Mouse (Mus musculus): ENCODE measurements around the gene Rassf3.

Gene Rassf3

DNA sequence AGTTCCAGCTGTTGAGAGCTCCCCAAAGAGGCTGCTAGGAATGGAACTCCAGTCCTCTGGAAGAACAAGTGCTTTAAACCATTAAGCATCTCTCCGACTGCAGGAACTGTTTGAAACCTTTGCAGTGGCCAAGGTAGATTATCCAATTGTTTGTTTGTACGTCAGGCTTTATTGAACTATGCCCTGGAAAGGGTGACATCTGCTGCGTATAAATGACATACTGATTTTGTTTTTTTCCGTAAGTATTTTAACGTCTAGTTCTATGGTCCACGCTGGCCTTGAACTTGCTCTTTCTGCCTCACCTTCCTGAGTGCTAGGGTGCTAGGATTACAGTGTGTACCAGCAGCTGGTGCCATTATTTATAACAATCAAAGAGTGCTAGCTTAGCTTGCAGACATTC lies 13.8 kb upstream of the Rassf3 start:
- no peak for DNase-seq (ENCODE audit: low spot score)

GRCm38 (mm10) chr10:121488623-121489299 lies 12.6 kb upstream of the Rassf3 start:
- DNase-seq (ENCODE audit: low spot score): no peak

DNA sequence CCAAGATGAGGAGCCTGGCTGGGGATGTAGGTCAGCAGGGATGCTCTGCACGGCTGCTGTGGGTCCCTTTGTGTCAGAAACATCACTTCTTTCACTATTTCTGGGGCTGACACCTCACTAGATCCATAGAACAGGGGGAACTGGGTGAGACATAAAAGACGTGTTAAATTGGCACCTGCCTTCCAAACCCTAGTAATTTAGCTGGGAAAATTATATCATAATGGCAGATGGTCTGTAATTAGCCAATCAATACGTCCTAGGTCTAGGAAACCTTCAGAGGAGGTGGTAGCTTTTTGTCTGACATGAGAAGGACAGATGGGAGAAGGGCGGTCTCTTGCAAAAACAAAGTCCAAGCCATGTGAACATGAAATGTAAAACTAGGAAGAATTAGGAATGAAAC lies 11.6 kb upstream of the Rassf3 start:
- no peak for DNase-seq (ENCODE audit: low spot score)

- no peak for DNase-seq (ENCODE audit: low spot score)
Observed at GRCm38 (mm10) chr10:121486350-121486749, 10.2 kb upstream of the Rassf3 start.

DNA sequence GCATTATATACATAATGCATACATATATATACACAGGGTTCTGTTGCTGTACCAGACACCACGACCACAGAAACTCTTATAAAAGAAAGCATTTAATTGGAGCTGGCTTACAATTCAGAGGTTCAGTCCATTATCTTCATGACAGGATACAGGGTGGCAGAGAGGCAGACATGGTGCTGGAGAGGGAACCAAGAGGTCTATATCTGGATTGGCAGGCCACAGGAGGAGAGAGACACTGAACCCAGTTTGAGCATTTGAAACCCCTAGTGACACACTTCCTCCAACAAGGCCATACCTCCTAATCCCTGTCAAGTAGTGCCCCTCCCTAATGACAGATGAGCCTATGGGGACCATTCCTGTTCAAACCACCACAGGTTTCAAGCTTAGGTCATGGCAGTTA lies 7.2 kb upstream of the Rassf3 start:
- no peak for DNase-seq (ENCODE audit: low spot score)

- DNase-seq (ENCODE audit: low spot score): no peak
Observed at GRCm38 (mm10) chr10:121481141-121481540, 5.0 kb upstream of the Rassf3 start.

DNA sequence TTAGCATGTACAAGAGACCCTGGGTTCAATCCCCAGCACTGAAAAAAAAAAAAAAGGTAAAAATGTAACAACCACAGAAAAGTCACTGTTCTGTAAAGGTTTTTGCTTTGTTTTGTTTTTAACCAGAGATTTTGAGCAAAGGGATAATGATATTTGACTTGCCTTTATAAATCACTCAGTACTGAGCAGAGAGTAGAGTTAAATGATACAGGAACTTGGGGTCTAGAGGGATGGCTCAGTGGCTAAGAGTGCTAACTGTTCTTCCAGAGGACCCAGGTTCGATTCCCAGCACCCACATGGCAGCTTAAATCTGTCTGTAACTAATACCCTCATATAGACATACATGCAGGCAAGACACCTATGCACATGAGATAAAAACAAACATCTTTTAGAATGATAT lies 3.8 kb upstream of the Rassf3 start:
- no peak for DNase-seq (ENCODE audit: low spot score)

DNA sequence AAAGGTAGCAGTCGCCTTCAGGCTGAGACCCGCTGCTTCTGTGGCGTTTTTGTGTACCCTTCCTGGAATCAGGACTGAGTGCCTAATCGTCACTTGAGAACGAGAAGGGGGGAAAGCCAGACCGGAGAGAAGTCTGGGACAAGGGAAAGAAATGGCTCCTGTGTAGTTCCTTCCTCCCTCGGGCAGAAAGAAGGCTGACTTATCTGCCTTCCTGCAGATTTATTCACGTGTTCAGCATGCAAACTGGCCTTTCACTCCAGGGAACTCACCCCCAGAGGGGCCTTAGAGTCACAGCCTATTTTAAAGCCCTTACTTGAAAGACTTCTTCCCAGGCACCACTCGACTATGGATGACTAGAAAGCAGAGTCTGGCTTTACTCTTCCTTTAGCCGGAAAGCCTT lies 1.3 kb upstream of the Rassf3 start:
- DNase-seq (ENCODE audit: low spot score): no peak

DNA sequence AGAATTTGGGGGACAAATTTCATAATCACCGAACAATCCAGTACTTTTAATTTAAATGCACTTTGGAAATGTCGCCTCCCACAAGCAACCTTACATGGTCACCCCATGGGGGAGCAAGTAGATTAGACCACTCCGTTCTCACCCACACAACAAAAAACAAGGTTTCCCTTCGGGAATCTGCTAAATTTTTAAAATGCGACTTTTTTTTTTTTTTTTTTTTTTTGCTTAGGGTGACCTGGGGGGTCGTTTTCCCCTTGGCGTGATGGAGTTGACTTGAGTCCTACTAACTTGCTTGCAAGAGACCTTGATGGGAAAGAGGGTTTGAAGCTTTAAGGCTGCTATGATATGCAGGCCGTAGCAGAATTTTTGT lies 806 bp upstream of the Rassf3 start:
- DNase-seq (ENCODE audit: low spot score): no peak

- peak; percentile 67 for DNase-seq (ENCODE audit: low spot score)
Observed at GRCm38 (mm10) chr10:121475672-121476146, 438 bp downstream of the Rassf3 start.

- DNase-seq (ENCODE audit: low spot score): no peak
Observed at GRCm38 (mm10) chr10:121475101-121475671, 961 bp downstream of the Rassf3 start.

- DNase-seq (ENCODE audit: low spot score): no peak
Observed at GRCm38 (mm10) chr10:121474288-121474687, 1.9 kb downstream of the Rassf3 start.

DNA sequence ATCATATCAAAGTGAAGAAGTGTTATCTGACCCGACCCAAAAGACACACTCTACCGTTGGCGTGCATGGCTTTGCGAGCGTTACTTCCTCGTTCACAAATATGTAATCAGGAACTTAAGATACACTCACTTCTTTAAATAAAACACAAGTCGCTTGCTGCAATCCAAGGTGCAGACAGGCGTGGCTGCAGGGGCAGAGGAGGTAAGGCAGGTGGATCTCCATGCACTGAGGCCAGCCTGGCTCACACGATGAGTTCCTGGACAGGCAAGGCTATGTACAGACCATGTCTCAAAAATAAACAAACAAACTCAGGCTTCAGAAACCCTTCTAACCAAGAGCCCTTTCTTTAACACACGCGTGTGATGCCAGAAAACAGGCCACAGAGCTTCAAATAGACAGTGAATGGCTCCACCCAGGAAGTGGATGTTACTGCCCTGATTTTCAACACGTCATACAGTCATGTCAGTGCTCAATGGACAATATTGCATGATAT lies 2.4 kb downstream of the Rassf3 start:
- DNase-seq (ENCODE audit: low spot score): no peak

DNA sequence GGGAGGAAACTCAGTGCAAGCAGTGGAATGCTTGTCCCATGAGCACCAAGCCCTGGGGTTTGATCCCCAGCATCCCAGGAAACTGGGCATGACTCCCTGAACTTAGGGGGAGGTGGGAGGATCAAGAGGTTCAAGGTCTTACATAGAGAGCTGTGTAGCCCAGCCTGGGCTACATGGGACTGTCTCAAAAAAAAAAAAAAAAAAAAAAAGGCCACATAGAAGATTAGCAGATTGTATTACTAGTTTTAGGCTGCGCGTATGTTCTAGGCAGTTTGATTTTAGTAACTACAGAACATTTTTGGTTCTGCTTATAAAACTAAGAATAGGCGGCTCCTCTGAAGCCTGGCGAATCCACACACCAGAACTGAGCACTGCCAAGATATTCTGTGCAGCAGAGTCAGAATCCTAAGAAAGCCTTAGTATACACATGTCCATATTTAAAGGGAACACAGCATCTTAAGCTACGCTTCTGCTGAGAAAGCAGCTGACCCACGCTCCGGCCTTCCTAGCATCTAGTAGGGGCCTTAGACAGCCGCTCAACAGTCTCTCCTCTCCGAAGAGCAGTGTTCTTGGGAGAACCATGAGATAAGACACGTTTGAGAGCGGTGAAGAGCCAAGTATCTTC lies 3.4 kb downstream of the Rassf3 start:
- no peak for DNase-seq (ENCODE audit: low spot score)

DNA sequence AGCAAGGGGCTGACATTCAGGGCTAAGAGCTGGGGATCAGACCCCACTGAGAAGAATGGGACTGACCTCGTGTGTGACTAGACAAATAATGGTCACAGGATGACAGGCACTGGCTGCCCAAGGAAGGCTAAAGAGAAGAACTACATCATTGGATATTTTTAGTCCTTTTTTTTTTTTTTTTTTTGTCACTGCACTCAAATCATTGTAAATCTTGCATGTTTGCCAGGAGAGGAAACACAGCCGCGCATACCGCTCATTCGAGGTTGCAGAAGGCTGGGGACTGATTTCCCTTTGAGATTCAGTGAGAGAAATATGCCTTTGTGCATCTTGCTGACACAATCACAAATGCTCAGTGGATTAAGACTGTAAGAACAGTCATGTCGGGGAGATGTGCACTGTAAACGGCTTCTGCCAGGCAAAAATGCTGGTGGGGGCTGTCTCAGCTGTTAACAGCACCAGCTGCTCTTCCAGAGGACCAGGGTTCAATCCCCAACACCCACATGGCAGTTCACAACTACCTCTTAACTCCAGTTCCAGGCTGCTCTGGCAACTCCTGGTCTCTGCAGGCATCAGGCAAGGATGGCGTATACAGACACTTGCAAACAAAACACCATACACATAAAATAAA lies 4.5 kb downstream of the Rassf3 start:
- DNase-seq (ENCODE audit: low spot score): no peak

- no peak for DNase-seq (ENCODE audit: low spot score)
Observed at GRCm38 (mm10) chr10:121469625-121470024, 6.5 kb downstream of the Rassf3 start.

GRCm38 (mm10) chr10:121468985-121469384 lies 7.2 kb downstream of the Rassf3 start:
- no peak for DNase-seq (ENCODE audit: low spot score)

GRCm38 (mm10) chr10:121468261-121468660 lies 7.9 kb downstream of the Rassf3 start:
- DNase-seq (ENCODE audit: low spot score): no peak

- no peak for DNase-seq (ENCODE audit: low spot score)
Observed at GRCm38 (mm10) chr10:121467792-121468191, 8.4 kb downstream of the Rassf3 start.

GRCm38 (mm10) chr10:121467016-121467415 lies 9.1 kb downstream of the Rassf3 start:
- no peak for DNase-seq (ENCODE audit: low spot score)

- DNase-seq (ENCODE audit: low spot score): no peak
Observed at GRCm38 (mm10) chr10:121465033-121465432, 11.1 kb downstream of the Rassf3 start.

- no peak for DNase-seq (ENCODE audit: low spot score)
Observed at GRCm38 (mm10) chr10:121462162-121462881, 13.8 kb downstream of the Rassf3 start.

All from ovary, postnatal 36 days (tissue).